Mouse (Mus musculus) intestine, embryonic 16.5 days (tissue): Measurements from ENCODE around the gene Entr1. TPM values are rescaled to one million over a fixed set of nuclear protein-coding genes. Genes with fewer than 3 reads are reported as not detected.
"Not testable (repeated sequence)": the region's sequence is repeated elsewhere in the genome, so short reads cannot be mapped to it uniquely, and the experiment has no call there.

Experiments used
- ATAC-seq: fragments of 200-750 bp; cut with Nextera tagmentation; 2 replicates; pipeline ENCODE4 v1.8.0; 2017; ENCODE audit warnings: moderate TSS enrichment, moderate library complexity
- H3K27ac ChIP-seq: fragments of 300-500 bp; sonication (generic); 2 replicates; pipeline ENCODE4 v1.5.1; 2014; ENCODE audit warnings: mild to moderate bottlenecking, low read length
- H3K27me3 ChIP-seq: fragments of 300-500 bp; sonication (generic); replicated peaks from 2 replicates; pipeline ENCODE4 v1.6.1; 2014; ENCODE audit warnings: low read length, control low read depth, mixed read lengths; ENCODE audit not compliant: control insufficient read depth, insufficient read depth
- H3K36me3 ChIP-seq: fragments of 300-500 bp; sonication (generic); 2 replicates; pipeline ENCODE4 v1.6.1; 2014; ENCODE audit warnings: low read length, control low read depth; ENCODE audit not compliant: control insufficient read depth, insufficient read depth
- H3K4me1 ChIP-seq: fragments of 300-500 bp; sonication (generic); 2 replicates; pipeline ENCODE4 v1.6.1; 2014; ENCODE audit warnings: low read length, control low read depth, mixed read lengths; ENCODE audit not compliant: control insufficient read depth, insufficient read depth
- H3K4me2 ChIP-seq: fragments of 300-500 bp; sonication (generic); 2 replicates; pipeline ENCODE4 v1.6.1; 2014; ENCODE audit warnings: low read depth, low read length, control low read depth
- H3K4me3 ChIP-seq: fragments of 300-500 bp; sonication (generic); 2 replicates; pipeline ENCODE4 v1.5.1; 2014; ENCODE audit warnings: mild to moderate bottlenecking, low read length
- H3K9ac ChIP-seq: fragments of 300-500 bp; sonication (generic); 2 replicates; pipeline ENCODE4 v1.6.1; 2014; ENCODE audit warnings: low read depth, low read length
- H3K9me3 ChIP-seq: fragments of 300-500 bp; sonication (generic); 2 replicates; pipeline ENCODE4 v1.6.1; 2016; ENCODE audit warnings: low read length, control low read depth; ENCODE audit not compliant: control insufficient read depth
- WGBS: fragments of 180-500 bp; shearing (Covaris S2); extraction: QIAGEN DNeasy Blood & Tissue Kit; methylation state at CpG from one replicate; pipeline ENCODE4 v1.1.7; 2014; 5-methylcytosine and 5-hydroxymethylcytosine counted together
- polyA plus RNA-seq: library from polyadenylated mRNA; unstranded; fragments of >200 nt; fragmentation: Nextera tagmentation; extraction: Ambion mirVana; gene quantifications from 2 replicates; pipeline ENCODE4 v1.2.1, GENCODE M21; 2015

Entr1 gene
- polyA plus RNA-seq, 1 experiment from 2014 or later: 88.4 TPM

DNA sequence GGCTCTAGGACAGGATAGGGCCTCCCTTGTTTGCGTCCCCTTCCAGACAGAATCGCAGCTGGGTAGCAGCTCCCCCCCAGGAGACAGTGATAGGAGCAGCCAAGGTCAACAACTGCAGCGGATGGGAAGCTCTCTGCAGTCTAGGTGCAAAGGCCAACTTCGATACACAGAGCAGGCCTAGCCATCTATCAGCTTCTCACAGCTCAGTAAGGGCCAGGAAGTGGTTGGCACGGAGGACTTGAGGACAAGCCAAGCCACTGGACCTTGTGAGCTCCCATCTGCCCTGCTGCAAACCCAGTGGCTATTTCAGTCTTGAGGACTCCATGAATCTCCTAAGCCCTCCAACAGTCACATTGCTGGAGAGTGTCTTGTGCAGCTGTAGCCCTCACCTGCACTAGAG, 10.5 kb upstream of the Entr1 start:
- no peak overlapping the region for H3K4me3 ChIP-seq
- H3K27me3 ChIP-seq: no peaks in the 10 kb centered on the region

GRCm38 (mm10) chr2:26398978-26399377, 9.9 kb upstream of the Entr1 start:
- Histone ChIP-seq H3K27ac (no peak overlapping the region), H3K9ac (no peak overlapping the region), H3K4me3 (no peak overlapping the region), H3K4me1 (no peaks in the 10 kb centered on the region), H3K4me2 (no peak overlapping the region), H3K27me3 (no peaks in the 10 kb centered on the region), H3K36me3 (peaks cover 39% of the 10 kb centered on the region), H3K9me3 (no peaks in the 10 kb centered on the region)
- ATAC-seq: no peak
- 87% methylated on average over 8 of the region's 8 CpGs for WGBS

More for the DNA sequence above, 10.5 kb upstream of the Entr1 start:
- H3K4me2 ChIP-seq: no peak overlapping the region
- H3K27ac ChIP-seq: no peak overlapping the region
- no peaks in the 10 kb centered on the region for H3K4me1 ChIP-seq
- ATAC-seq: no peak
- no peaks in the 10 kb centered on the region for H3K9me3 ChIP-seq
- H3K9ac ChIP-seq: no peak overlapping the region
- 72% methylated on average over 5 of the region's 5 CpGs for WGBS
- H3K36me3 ChIP-seq: peaks cover 33% of the 10 kb centered on the region

- Histone ChIP-seq H3K9me3 (no peaks in the 10 kb centered on the region), H3K4me1 (peaks cover 15% of the 10 kb centered on the region), H3K27me3 (no peaks in the 10 kb centered on the region), H3K4me2 (no peak overlapping the region), H3K27ac (no peak overlapping the region), H3K9ac (no peak overlapping the region), H3K4me3 (no peak overlapping the region), H3K36me3 (peaks cover 32% of the 10 kb centered on the region)
- ATAC-seq: no peak
- WGBS: 89% methylated on average over 6 of the region's 6 CpGs
Measured at GRCm38 (mm10) chr2:26391617-26392016, 2.5 kb upstream of the Entr1 start.

GRCm38 (mm10) chr2:26390954-26391353, 1.8 kb upstream of the Entr1 start:
- Histone ChIP-seq H3K4me3 (no peak overlapping the region), H3K27me3 (no peaks in the 10 kb centered on the region), H3K4me2 (no peak overlapping the region), H3K9me3 (no peaks in the 10 kb centered on the region), H3K27ac (no peak overlapping the region), H3K4me1 (peaks cover 15% of the 10 kb centered on the region), H3K36me3 (peaks cover 36% of the 10 kb centered on the region), H3K9ac (no peak overlapping the region)
- no peak for ATAC-seq
- WGBS: 82% methylated on average over 3 of the region's 3 CpGs

- Histone ChIP-seq H3K9ac (peak overlapping the region; percentile 94), H3K4me1 (peaks cover 15% of the 10 kb centered on the region), H3K4me3 (peak overlapping the region; percentile 92), H3K27ac (peak overlapping the region; percentile 39), H3K4me2 (peak overlapping the region; percentile 83), H3K9me3 (no peaks in the 10 kb centered on the region), H3K36me3 (peaks cover 25% of the 10 kb centered on the region), H3K27me3 (no peaks in the 10 kb centered on the region)
- peak; percentile 76 for ATAC-seq
- WGBS: 0% methylated on average over 35 of the region's 45 CpGs
Measured at GRCm38 (mm10) chr2:26388682-26389153, 398 bp downstream of the Entr1 start.

DNA sequence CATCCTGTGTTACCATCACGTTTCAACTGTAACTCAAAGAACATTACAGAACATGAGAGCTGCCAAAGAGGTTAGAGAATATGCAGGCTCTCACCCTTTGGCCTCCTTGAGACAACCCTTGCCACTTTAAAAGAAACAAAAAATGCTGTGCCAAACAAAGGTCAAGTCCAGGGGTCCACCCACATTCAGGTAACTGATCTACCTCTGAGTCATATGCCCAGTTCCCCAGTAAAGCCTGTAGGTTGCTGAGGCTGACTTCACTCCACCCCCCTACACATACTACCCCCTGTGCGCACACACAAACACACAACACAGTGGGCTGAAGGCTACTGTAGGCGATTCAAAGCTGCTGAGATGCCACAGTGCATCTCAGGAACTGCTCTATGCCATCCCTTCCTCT, 1.4 kb downstream of the Entr1 start:
- Histone ChIP-seq H3K4me3 (no peak overlapping the region), H3K4me2 (peak overlapping the region; percentile 83), H3K27ac (no peak overlapping the region), H3K4me1 (peaks cover 15% of the 10 kb centered on the region), H3K9me3 (no peaks in the 10 kb centered on the region), H3K36me3 (peaks cover 15% of the 10 kb centered on the region), H3K27me3 (no peaks in the 10 kb centered on the region), H3K9ac (peak overlapping the region; percentile 94; the same call in 1 of the 2 replicates)
- no peak for ATAC-seq
- 88% methylated on average over 3 of the region's 3 CpGs for WGBS

- Histone ChIP-seq H3K4me2 (peak overlapping the region; percentile 88), H3K9ac (peak overlapping the region; percentile 92), H3K36me3 (peaks cover 14% of the 10 kb centered on the region), H3K4me3 (peak overlapping the region; percentile 90), H3K4me1 (peaks cover 12% of the 10 kb centered on the region)
- not testable (repeated sequence) for H3K9me3 ChIP-seq, H3K27me3 ChIP-seq, H3K27ac ChIP-seq, ATAC-seq
- WGBS: 31% methylated on average over 6 of the region's 6 CpGs
Measured at GRCm38 (mm10) chr2:26380871-26381270, 8.2 kb downstream of the Entr1 start.

GRCm38 (mm10) chr2:26380131-26380771, 8.9 kb downstream of the Entr1 start, which contains the start of gene Snapc4:
Gene Snapc4 (minus strand): TSS chr2:26380653.
- H3K4me2 ChIP-seq: peak within 1 kb of the TSS; percentile 88
- ATAC-seq: peak; percentile 98
- under 1% methylated on average over 38 of the region's 38 CpGs for WGBS
- peak within 1 kb of the TSS; percentile 92 for H3K9ac ChIP-seq
- H3K27ac ChIP-seq: peak within 1 kb of the TSS; percentile 25; the same call in 1 of the 2 replicates
- peaks cover 12% of the 10 kb centered on the region for H3K4me1 ChIP-seq
- peak within 1 kb of the TSS; percentile 90 for H3K4me3 ChIP-seq
- no peaks in the 10 kb centered on the region for H3K9me3 ChIP-seq
- H3K36me3 ChIP-seq: peaks cover 14% of the 10 kb centered on the region
- H3K27me3 ChIP-seq: no peaks in the 10 kb centered on the region

- H3K4me2 ChIP-seq: no peak overlapping the region
- H3K9me3 ChIP-seq: no peaks in the 10 kb centered on the region
- no peak overlapping the region for H3K27ac ChIP-seq
- no peak overlapping the region for H3K9ac ChIP-seq
- no peaks in the 10 kb centered on the region for H3K27me3 ChIP-seq
- peaks cover 36% of the 10 kb centered on the region for H3K36me3 ChIP-seq
- no peak overlapping the region for H3K4me3 ChIP-seq
- WGBS: 96% methylated on average over 8 of the region's 8 CpGs
- ATAC-seq: no peak
- no peaks in the 10 kb centered on the region for H3K4me1 ChIP-seq
Measured at GRCm38 (mm10) chr2:26372396-26372795, 16.7 kb downstream of the Entr1 start.
